Mouse (Mus musculus) olfactory bulb, adult 2 months (tissue): ENCODE data around the gene Hmces. TPM values are rescaled to one million over a fixed set of nuclear protein-coding genes. Genes with fewer than 3 reads are reported as not detected.
"Not testable (repeated sequence)": the region's sequence is repeated elsewhere in the genome, so short reads cannot be mapped to it uniquely, and the experiment has no call there.

Experiments used
- H3K27ac ChIP-seq: fragments of 200-500 bp; 2 replicates; pipeline ENCODE4 v1.5.1; 2012; ENCODE audit warnings: low read depth, low read length; ENCODE audit not compliant: insufficient read depth
- H3K4me1 ChIP-seq: fragments of 200-500 bp; 2 replicates; pipeline ENCODE4 v1.6.1; 2012; ENCODE audit warnings: low read length; ENCODE audit not compliant: control insufficient read depth, insufficient read depth
- H3K4me3 ChIP-seq: fragments of 200-500 bp; 2 replicates; pipeline ENCODE4 v1.5.1; 2012; ENCODE audit warnings: mild to moderate bottlenecking, low read depth, low read length, moderate library complexity; ENCODE audit not compliant: insufficient read depth
- CTCF ChIP-seq: fragments of 200-500 bp; IDR thresholded peaks from 2 replicates; pipeline ENCODE4 v1.5.1; 2012; ENCODE audit warnings: low read depth, mild to moderate bottlenecking, low read length, moderate library complexity; ENCODE audit not compliant: insufficient read depth
- POLR2A ChIP-seq: fragments of 200-500 bp; IDR thresholded peaks from 2 replicates; pipeline ENCODE4 v1.6.1; 2012; ENCODE audit warnings: mild to moderate bottlenecking, low read depth, low read length, moderate library complexity; ENCODE audit not compliant: insufficient read depth
- WGBS: fragments of 180-500 bp; shearing (Covaris S2); methylation state at CpG from one replicate; pipeline ENCODE4 v1.1.7; 2018; 5-methylcytosine and 5-hydroxymethylcytosine counted together
- polyA plus RNA-seq: library from polyadenylated mRNA; stranded (reverse); fragments of >200 nt; gene quantifications from 2 replicates; pipeline ENCODE4 v1.2.4, GENCODE M21; 2012; ENCODE audit warnings: low replicate concordance; ENCODE audit not compliant: missing spikeins, insufficient read depth, insufficient read length

Hmces gene
- polyA plus RNA-seq, 1 experiment = not detected

DNA sequence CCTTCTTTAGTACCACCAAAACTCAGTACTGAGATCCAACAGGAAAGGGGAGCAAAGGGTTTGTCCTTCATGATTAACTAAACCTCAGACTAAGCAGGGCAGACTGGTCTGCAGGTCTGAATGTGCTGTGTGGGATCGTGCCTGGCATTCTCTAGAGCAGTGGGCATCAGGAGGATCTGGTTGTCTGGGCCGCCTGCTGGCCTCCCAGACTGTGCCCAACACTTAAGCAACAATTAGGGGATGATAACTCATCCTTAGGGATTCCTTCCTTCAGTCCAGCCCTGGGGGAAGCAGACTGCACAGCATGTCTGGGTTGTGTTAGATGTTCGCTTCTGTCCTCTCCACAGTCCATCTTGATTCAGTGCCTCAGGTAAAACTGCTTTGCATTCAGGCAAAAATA, 25.2 kb downstream of the Hmces start:
- Histone ChIP-seq H3K4me3 (no peak overlapping the region), H3K4me1 (peaks cover 6% of the 10 kb centered on the region; the same call in 1 of the 2 replicates), H3K27ac (no peak overlapping the region)
- WGBS = 95% methylated on average over 3 of the region's 3 CpGs
- TF ChIP-seq CTCF (no peak), POLR2A (no peak)

DNA sequence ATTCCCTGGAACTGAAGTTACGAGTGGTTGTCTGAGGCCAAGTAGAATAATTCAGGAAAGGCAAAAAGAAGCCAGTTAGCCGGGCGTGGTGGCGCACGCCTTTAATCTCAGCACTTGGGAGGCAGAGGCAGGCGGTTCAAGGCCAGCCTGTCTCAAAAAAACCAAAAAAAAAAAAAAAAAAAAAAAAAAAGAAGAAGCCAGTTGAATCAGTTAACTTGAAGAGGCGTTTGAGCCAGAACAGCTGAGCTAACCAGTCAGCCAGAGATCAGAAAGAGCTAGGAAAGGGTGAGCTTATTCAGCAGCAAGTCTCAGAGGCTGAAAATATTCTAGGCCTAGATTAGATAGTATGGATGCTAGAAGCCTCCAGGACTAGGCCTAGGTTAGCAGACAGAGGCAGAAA, 28.4 kb downstream of the Hmces start:
- 90% methylated on average over 7 of the region's 7 CpGs for WGBS
- H3K4me1 ChIP-seq = peaks cover 5% of the 10 kb centered on the region; the same call in 1 of the 2 replicates
- no peak overlapping the region for H3K4me3 ChIP-seq
- no peak overlapping the region for H3K27ac ChIP-seq
- TF ChIP-seq POLR2A (no peak), CTCF (no peak)

DNA sequence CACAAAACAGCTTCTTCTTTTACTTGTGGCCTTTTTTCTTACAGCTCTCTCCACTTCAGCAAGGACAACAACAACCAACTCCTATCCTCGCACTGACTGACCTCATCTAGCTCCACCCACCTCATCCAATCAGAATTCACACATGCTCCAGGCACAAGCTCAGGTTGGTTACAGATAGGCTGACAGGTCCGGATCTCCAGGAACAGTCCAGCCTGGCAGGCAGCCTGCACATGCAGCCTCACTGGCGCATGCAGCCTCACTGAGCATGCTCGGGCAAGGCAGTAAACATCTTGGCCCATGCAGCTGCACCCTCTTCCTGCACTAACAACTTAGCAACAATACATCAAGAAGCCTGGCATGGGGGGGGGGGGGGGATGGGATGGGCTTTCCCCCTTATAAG, 48.7 kb downstream of the Hmces start:
- 58% methylated on average over 4 of the region's 4 CpGs for WGBS
- not testable (repeated sequence) for H3K4me3 ChIP-seq, H3K4me1 ChIP-seq, H3K27ac ChIP-seq

DNA sequence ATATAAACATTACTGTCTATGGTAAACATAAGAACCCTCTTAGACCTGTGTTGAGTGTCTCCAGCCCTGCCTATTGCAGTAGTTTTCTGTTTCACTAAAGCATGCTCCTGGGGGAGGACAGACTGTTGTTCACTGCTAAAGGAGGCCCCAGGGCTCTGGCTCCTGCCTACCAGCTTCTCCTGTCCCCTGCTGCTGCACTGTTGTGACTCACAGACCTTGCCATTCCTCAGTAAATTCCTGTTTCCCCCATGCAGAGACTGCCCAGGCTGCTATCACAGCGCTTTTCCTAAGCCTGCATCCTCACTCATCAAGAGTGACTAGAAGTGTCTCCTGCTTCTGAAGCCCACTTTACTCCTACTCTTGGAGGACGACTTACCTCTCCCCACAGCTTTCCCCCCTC, 56.3 kb downstream of the Hmces start:
- Histone ChIP-seq H3K27ac (no peak overlapping the region), H3K4me1 (no peaks in the 10 kb centered on the region), H3K4me3 (no peak overlapping the region)
- TF ChIP-seq CTCF (no peak), POLR2A (no peak)
- 23% methylated on average over 2 of the region's 2 CpGs for WGBS

DNA sequence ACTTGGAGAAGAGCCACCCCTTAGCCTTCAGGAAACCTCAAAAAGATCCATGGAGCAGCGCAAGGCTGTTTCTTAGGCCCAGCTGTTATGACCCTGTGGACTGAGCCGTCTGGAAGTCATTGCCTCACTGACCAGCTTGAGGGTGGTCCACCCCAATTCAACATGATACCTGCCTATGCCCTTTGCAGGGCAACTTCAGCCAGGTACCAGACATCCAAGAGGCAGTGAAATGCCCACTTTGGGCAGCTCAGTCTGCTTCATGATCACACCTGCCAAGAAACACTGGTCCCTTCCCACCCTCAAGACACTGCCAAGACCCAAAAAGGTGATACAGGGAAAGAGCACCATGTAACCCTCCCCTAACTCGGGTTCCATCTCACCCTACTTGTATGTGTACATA, 66.0 kb downstream of the Hmces start:
- Histone ChIP-seq H3K27ac (no peak overlapping the region), H3K4me1 (peaks cover 17% of the 10 kb centered on the region), H3K4me3 (no peak overlapping the region)
- TF ChIP-seq POLR2A (no peak), CTCF (no peak)
- 71% methylated on average over 3 of the region's 3 CpGs for WGBS

DNA sequence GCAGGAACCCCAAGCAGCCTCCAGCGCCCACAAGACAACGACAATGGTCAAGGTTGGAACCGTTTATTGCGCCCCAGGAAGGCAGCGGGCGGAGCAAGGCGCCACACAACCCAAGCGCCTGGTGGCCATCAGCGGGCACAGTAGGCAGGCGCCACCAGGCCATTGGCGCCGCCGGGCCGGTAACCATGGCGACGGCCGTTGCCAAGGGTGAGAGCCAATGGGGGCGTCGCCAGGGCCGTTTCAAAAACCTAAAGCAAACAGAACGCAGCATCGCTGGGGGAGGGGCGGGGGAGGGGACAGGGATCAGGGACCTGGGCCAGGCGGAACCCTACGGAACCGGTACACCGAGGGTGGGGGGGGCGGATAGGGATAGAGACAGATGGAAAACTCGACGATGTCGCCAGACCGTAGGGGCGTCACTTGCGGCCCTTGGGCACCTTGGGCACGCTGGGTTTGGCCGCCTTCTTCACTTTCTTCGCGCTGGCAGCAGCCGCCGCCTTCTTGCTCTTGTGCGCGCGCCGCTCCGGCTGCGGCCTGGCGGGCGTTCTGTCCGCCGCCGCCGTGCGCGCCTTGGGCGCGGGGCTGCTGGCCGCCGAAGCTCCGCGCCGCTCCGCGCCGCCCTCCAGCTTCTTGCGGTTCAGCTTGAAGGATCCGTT, 66.8 kb downstream of the Hmces start:
- no peak for TF ChIP-seq POLR2A
- TF ChIP-seq CTCF = peak; percentile 50; the same call in 1 of the 2 replicates
- H3K4me3 ChIP-seq = peak overlapping the region; percentile 91
- under 1% methylated on average over 66 of the region's 66 CpGs for WGBS
- H3K4me1 ChIP-seq = peaks cover 17% of the 10 kb centered on the region
- H3K27ac ChIP-seq = peak overlapping the region; percentile 41

DNA sequence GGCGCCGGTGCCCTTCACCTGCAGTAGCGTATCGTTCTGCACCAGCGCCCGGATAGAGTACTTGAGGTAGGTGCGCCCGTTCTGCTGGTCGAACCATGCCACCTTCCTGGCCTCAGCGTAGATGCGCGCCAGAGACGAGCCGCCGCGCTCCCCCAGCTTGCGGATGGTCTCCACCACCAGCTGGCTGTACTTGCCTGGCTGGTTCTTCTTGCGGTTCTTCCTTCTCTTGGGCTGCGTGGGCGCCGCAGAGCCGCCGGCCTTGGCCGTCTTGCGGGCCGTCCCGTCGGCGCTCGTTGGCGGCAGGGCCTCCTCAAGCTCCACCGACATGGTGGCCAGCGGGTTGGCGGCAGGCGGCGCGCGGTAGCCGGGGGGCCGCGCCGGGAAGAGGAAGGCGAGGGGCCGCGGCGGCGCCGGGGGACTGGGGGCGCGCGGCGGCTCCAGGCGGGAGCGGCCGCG, 67.3 kb downstream of the Hmces start:
- TF ChIP-seq CTCF (no peak), POLR2A (no peak)
- 2% methylated on average over 54 of the region's 56 CpGs for WGBS
- peaks cover 17% of the 10 kb centered on the region for H3K4me1 ChIP-seq
- H3K27ac ChIP-seq = peak overlapping the region; percentile 41
- H3K4me3 ChIP-seq = peak overlapping the region; percentile 91

DNA sequence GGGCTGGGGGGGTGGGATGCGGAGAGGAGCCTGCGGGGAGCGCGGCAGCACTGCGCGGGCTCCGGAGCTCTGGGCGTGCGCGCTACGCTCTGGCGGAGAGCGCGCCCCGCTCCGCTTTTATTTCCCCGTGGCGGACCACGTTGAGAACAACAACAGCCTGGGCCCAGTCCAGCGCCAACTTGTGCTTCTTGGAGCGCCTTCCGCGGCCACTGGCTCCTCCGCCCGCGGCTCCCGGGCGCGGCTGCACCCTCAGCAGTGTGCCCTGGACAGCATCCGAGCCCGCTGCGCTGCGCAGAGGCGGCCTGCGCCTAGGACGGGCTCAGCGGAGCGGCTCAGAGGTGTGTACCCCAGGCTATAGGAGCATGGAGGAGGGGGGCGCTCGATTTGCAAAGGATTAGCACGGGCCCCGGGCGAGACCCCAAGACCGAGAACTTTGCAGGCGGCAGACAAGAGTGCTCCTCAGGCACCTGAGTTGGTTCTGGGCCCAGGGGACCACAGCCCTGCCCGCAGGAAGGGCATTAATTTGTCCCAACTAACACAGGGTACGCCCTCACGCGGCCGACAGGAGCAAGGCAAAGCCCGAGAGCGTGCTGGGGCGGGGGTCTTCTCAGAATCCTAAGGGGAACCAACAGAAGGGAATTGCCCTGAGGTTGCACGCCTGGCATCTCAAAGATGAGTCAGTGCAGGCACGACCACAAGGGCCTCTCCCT, 68.0 kb downstream of the Hmces start, which contains the start of gene H1fx:
Gene H1fx (minus strand): TSS at position 91 of the 710 bp plus-strand sequence.
- Histone ChIP-seq H3K4me3 (peak within 1 kb of the TSS; percentile 91), H3K27ac (peak within 1 kb of the TSS; percentile 61), H3K4me1 (peaks cover 17% of the 10 kb centered on the region)
- under 1% methylated on average over 55 of the region's 55 CpGs for WGBS
- TF ChIP-seq CTCF (peak; percentile 38; the same call in 1 of the 2 replicates), POLR2A (peak; percentile 79)

DNA sequence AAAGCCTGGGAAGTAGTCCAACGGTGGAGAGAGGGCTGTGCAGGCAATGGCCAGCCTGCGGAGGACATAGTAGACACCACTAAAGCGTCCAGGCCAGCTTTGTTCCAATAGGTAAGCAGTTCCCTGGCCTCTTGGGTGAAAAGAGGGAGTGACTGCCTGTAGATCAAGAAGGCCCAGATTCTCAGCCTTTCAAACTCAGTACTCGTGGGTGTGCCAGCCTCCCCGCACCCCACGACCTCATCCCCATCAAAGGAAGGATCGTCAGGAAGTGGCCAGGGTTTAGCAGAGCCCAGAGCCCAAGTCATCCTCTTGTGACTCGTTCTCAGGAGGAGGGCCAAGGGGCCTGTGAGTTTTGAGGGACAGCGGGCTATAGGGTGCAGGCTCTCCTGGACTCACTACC, 68.8 kb downstream of the Hmces start:
- Histone ChIP-seq H3K27ac (no peak overlapping the region), H3K4me3 (peak overlapping the region; percentile 91), H3K4me1 (peaks cover 17% of the 10 kb centered on the region)
- WGBS = 46% methylated on average over 9 of the region's 9 CpGs
- TF ChIP-seq POLR2A (no peak), CTCF (no peak)

Other genes with a start within 250 kb of the Hmces start
- gene Aplf, start 241.7 kb upstream of the Hmces start, polyA plus RNA-seq = not detected in 2 replicates
- not detected in 2 replicates for gene Efcc1, start 183.1 kb upstream of the Hmces start, polyA plus RNA-seq
- not detected in 2 replicates for gene Gp9, start 135.9 kb upstream of the Hmces start, polyA plus RNA-seq
- not detected in 2 replicates for gene Rab43, start 101.8 kb upstream of the Hmces start, polyA plus RNA-seq
- gene Gm45140, start 78.1 kb upstream of the Hmces start, polyA plus RNA-seq = not detected in 2 replicates
- 368 TPM in 1 of 2 replicates, not detected in the other for gene Isy1, start 75.1 kb upstream of the Hmces start, polyA plus RNA-seq
- gene Cnbp, start 62.8 kb upstream of the Hmces start, polyA plus RNA-seq = 294 and 693 TPM in 2 replicates
- gene Copg1, start 26.1 kb upstream of the Hmces start, polyA plus RNA-seq = 490 TPM in 1 of 2 replicates, not detected in the other
- not detected in 2 replicates for gene H1fx, start 67.7 kb downstream of the Hmces start, polyA plus RNA-seq
- 304 TPM in 1 of 2 replicates, not detected in the other for gene Rab7, start 131.3 kb downstream of the Hmces start, polyA plus RNA-seq
- gene Rpn1, start 170.5 kb downstream of the Hmces start, polyA plus RNA-seq = not detected in 2 replicates